Mouse (Mus musculus): ENCODE results near the gene Hk3. TPM values are rescaled to one million over a fixed set of nuclear protein-coding genes. Genes with fewer than 3 reads are reported as not detected.

The Hk3 gene
- total RNA-seq, 2 experiments from 2014 or later = 1.1 to 1.3 TPM

- Histone ChIP-seq H3K27ac (no peak overlapping the region), H3K4me3 (no peak overlapping the region)
- TF ChIP-seq CTCF (conservative IDR thresholded peaks at IDR 0.05) = no peak
- no peak for DNase-seq (ENCODE audit: low spot score in 2 of 2)
Measured at GRCm38 (mm10) chr13:55017154-55017897, 3.9 kb downstream of the Hk3 start.

DNA sequence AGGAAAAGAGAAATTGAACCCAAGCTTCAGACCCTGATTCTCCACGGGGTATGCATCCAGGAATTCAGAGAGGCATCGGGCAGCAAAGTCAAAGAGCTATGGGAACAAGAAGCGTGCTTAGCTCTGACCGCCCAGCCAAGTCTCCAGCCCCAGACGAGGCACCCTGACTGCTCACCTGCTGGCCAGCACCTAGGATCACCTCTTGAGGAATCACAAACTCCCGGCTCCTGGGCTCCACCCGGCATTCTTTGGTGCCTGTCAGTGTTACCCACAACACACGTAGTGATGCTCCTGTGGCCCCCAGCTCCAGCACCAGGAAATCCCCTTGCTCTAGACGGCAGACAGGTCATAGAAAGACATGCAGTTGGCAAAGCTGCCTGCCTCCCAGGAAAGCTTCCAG, 6.7 kb downstream of the Hk3 start:
- Histone ChIP-seq H3K27ac (no peak overlapping the region), H3K4me3 (no peak overlapping the region)
- no peak for TF ChIP-seq CTCF (conservative IDR thresholded peaks at IDR 0.05)
- no peak for DNase-seq (ENCODE audit: low spot score in 2 of 2)

GRCm38 (mm10) chr13:55013702-55014344, 7.4 kb downstream of the Hk3 start:
- no peak overlapping the region for H3K4me3 ChIP-seq
- TF ChIP-seq CTCF (conservative IDR thresholded peaks at IDR 0.05) = peak; percentile 63
- DNase-seq (ENCODE audit: low spot score in 2 of 2) = no peak
- no peak overlapping the region for H3K27ac ChIP-seq

- no peak for DNase-seq (ENCODE audit: low spot score in 2 of 2)
- peak; percentile 64 for TF ChIP-seq CTCF (conservative IDR thresholded peaks at IDR 0.05)
- Histone ChIP-seq H3K4me3 (no peak overlapping the region), H3K27ac (no peak overlapping the region)
Measured at GRCm38 (mm10) chr13:55011981-55012478, 9.2 kb downstream of the Hk3 start.

- DNase-seq (ENCODE audit: low spot score in 2 of 2) = no peak
- Histone ChIP-seq H3K27ac (no peak overlapping the region), H3K4me3 (no peak overlapping the region)
- no peak for TF ChIP-seq CTCF (conservative IDR thresholded peaks at IDR 0.05)
Measured at GRCm38 (mm10) chr13:55011103-55011502, 10.1 kb downstream of the Hk3 start.

DNA sequence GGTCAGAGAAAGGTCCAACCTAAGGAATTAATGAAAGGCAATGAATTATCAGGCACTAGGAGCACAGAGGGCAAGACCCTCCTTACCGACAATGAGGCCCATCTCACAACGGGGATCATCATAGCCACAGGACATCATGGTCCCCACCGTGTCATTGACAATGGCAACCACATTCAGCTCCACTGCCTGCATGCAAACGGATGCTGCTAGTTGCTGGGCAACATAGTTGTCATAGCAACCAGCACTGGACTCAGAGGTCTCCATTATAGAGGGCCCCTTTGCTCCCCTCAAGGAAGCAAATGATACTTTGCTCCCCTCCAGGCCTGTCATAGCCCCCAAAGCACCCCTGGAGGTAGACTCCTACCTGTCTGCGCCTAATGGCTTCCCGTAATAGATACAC, 12.6 kb downstream of the Hk3 start:
- Histone ChIP-seq H3K4me3 (no peak overlapping the region), H3K27ac (no peak overlapping the region)
- no peak for TF ChIP-seq CTCF (conservative IDR thresholded peaks at IDR 0.05)
- no peak for DNase-seq (ENCODE audit: low spot score in 2 of 2)

DNA sequence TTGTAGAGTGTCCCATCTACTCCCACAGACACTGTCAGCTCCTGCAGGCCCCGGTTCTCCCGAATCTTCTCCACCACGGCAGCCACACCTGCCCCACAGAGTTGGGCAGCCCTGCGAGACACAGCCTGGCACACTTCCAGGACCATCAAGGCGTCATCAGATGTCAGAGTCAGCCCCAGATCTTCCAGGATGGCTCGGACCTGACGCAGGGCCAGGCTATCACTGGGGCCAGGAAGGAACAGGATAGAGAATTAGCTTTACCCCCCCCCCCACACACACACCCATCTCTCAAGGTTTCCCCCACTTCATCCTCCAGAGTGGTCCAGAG, 14.8 kb downstream of the Hk3 start:
- no peak for DNase-seq (ENCODE audit: low spot score in 2 of 2)
- no peak overlapping the region for H3K4me3 ChIP-seq
- TF ChIP-seq CTCF (conservative IDR thresholded peaks at IDR 0.05) = no peak
- H3K27ac ChIP-seq = no peak overlapping the region

GRCm38 (mm10) chr13:55005691-55006414, 15.3 kb downstream of the Hk3 start:
- TF ChIP-seq CTCF (conservative IDR thresholded peaks at IDR 0.05) = no peak
- DNase-seq (ENCODE audit: low spot score in 2 of 2) = no peak
- H3K4me3 ChIP-seq = no peak overlapping the region

DNA sequence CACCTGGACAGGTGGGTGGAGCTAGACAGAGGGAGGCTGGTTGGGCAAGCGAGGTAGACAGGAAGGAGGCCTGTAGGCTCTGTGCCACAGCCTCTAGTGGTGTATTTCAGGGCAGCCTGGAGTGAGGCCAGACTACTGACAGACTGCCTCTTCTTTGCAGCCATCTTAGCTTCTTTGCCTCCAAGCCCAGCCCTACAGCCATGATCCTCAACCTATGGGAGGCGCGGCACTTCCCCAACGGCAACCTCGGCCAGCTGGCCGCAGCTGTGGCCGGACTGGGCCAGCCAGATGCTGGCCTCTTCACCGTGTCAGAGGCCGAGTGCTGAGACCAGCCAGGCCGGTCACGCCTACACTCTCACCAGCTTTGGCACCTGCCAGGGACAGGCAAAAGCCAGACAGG, 16.5 kb downstream of the Hk3 start:
- Histone ChIP-seq H3K27ac (peak overlapping the region; percentile 28), H3K4me3 (no peak overlapping the region)
- peak; percentile 25 for TF ChIP-seq CTCF (conservative IDR thresholded peaks at IDR 0.05)
- DNase-seq (ENCODE audit: low spot score in 2 of 2) = no peak

More at GRCm38 (mm10) chr13:55005691-55006414, 15.3 kb downstream of the Hk3 start:
- no peak overlapping the region; the same call in 1 of the 2 replicates for H3K27ac ChIP-seq

DNA sequence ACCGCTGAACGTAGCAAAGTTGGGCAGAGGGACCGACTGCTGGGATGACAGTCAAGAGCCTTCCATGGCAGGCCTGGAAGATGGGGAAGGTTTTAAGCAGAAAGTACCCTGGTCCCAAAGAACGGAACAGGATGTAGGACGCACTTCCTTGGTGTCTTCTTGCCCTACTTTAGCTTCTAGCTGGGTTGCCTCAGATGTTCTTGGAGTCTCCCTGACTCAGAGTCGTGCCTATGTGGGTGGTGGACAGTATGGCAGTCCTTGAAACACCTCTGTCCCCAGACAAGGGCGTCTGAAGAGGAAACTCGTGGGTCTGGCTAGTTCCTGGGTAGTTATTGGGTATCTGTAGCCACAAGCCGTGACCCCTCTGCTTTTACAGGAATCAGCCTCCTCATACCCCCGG, 19.1 kb downstream of the Hk3 start:
- no peak for DNase-seq (ENCODE audit: low spot score in 2 of 2)
- Histone ChIP-seq H3K4me3 (no peak overlapping the region), H3K27ac (no peak overlapping the region)
- TF ChIP-seq CTCF (conservative IDR thresholded peaks at IDR 0.05) = no peak

DNA sequence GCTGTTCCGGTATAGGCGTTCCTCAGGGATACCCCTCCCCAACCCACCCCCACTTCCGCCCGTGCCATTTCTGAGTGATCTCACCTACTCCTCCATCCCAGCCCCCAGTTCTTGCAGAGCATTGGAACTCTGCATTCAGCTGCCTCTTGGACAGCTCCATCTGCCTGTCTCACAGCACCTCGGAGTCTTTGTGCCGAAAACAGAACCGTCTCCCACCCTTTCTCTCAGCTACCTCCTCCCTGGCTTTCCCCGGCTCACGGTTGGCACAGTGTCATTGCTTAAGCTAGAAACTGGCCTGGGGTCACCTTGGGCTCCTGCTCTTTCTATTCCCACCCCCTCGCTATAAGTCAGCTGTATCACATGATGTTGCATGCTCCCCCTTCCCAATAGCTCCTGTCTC, 20.8 kb downstream of the Hk3 start:
- peak overlapping the region; percentile 23; the same call in 1 of the 2 replicates for H3K27ac ChIP-seq
- TF ChIP-seq CTCF (conservative IDR thresholded peaks at IDR 0.05) = no peak
- DNase-seq (ENCODE audit: low spot score in 2 of 2) = peak in 1 of 2 experiments; percentile 40
- no peak overlapping the region for H3K4me3 ChIP-seq

DNA sequence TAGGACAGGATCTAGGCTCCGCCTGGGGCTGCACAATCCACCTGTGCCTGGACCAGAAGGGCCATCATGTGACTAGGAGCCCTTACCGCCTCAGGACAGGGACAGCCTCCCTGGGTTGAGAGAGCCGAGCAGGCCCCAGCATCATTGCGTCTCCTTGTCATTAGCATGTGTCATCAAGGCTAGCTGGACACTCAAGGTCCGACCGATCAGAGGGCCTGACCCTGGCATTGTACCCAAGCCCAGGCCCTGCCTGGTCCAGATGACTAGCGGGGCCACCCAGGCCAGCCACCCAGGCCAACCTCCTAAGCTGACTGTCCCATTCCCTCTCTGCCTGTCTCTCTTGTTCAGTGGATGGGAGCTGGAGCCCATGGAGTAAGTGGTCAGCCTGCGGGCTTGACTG, 23.6 kb downstream of the Hk3 start:
- DNase-seq (ENCODE audit: low spot score in 2 of 2) = no peak
- TF ChIP-seq CTCF (conservative IDR thresholded peaks at IDR 0.05) = no peak
- H3K27ac ChIP-seq = no peak overlapping the region
- H3K4me3 ChIP-seq = no peak overlapping the region

- TF ChIP-seq CTCF (conservative IDR thresholded peaks at IDR 0.05) = no peak
- H3K4me3 ChIP-seq = no peak overlapping the region
- no peak for DNase-seq (ENCODE audit: low spot score in 2 of 2)
- H3K27ac ChIP-seq = no peak overlapping the region
Measured at GRCm38 (mm10) chr13:54995161-54995560, 26.0 kb downstream of the Hk3 start.
